Mouse (Mus musculus) left cerebral cortex, adult 2 months (tissue): ENCODE results near the gene Zdhhc14. TPM values are rescaled to one million over a fixed set of nuclear protein-coding genes. Genes with fewer than 3 reads are reported as not detected.
A peak's percentile ranks its signal among the peaks of the same experiment; 100 is the strongest.

Experiments used
- DNase-seq, 2 experiments: peaks; one replicate each; pipeline ENCODE4 v3.0.0; 2021 to 2022; ENCODE audit warnings: low spot score in 2 of 2, mixed read lengths in 1 of 2; ENCODE audit errors: extremely low spot score in 1 of 2
- H3K27ac ChIP-seq: fragments of 200-600 bp; 2 replicates; pipeline ENCODE4 v1.8.1; 2022
- H3K4me3 ChIP-seq: fragments of 200-600 bp; 2 replicates; pipeline ENCODE4 v1.8.1; 2022
- CTCF ChIP-seq: fragments of 200-600 bp; IDR thresholded peaks from 2 replicates; pipeline ENCODE4 v1.8.1; 2022; ENCODE audit warnings: antibody characterized with exemption, mild to moderate bottlenecking, moderate library complexity
- intact Hi-C: fragments of 180-260 bp; cut with DNase I; formaldehyde crosslinking; loops from one replicate; pipeline ENCODE4 v1.15.1; 2025
- long read RNA-seq, 2 experiments: library from polyadenylated mRNA; stranded (forward); transcript quantifications; one replicate each; pipeline ENCODE4 v2.0.0; 2021; ENCODE audit warnings: borderline mapping rate in 2 of 2
- total RNA-seq, 2 experiments: library from RNA; stranded (reverse); gene quantifications; 2 replicates each; pipeline ENCODE4 v1.2.3; 2021

The Zdhhc14 gene
- total RNA-seq = 10 to 100 TPM; 44.9 to 46.8 TPM
- long read RNA-seq, experiment 1, transcript Zdhhc14-201 (9 exons, 3,078 nt) = major isoform, 89 of 120 reads
- long read RNA-seq, experiment 1, partial matches to known transcripts = 5 of 120 reads
- long read RNA-seq, experiment 1, other reads (novel, unspliced or antisense) = 26 of 120 reads
- long read RNA-seq, experiment 2, transcript Zdhhc14-201 (9 exons, 3,078 nt) = major isoform, 62 of 95 reads
- long read RNA-seq, experiment 2, partial matches to known transcripts = 2 of 95 reads
- long read RNA-seq, experiment 2, other reads (novel, unspliced or antisense) = 31 of 95 reads

GRCm38 (mm10) chr17:5491801-5492745 lies at the start of gene Zdhhc14:
Zdhhc14 (plus strand) TSS chr17:5492557.
- H3K4me3 ChIP-seq = peak within 1 kb of the TSS; percentile 88
- peak within 1 kb of the TSS; percentile 96 for H3K27ac ChIP-seq
- intact Hi-C loops = loop anchor here (1.0 to 2.0 kb wide), 4 partner anchors 37 to 257 kb away; partner anchors contain the start of gene Tmem242
- no peak; the same call in 1 of the 2 replicates for TF ChIP-seq CTCF
- peak; percentile 93 to 94 for DNase-seq

- Histone ChIP-seq H3K27ac (no peak overlapping the region), H3K4me3 (no peak overlapping the region)
- no peak for DNase-seq
- no peak for TF ChIP-seq CTCF
- intact Hi-C loops = loop anchor here (5.0 kb wide), 2 partner anchors 89 to 289 kb away; no protein-coding TSS in a partner anchor
Measured at GRCm38 (mm10) chr17:5443260-5443659, 49.1 kb upstream of the Zdhhc14 start.

GRCm38 (mm10) chr17:5443751-5444150 lies 48.6 kb upstream of the Zdhhc14 start:
- Histone ChIP-seq H3K4me3 (no peak overlapping the region), H3K27ac (no peak overlapping the region)
- no peak for DNase-seq
- intact Hi-C loops = loop anchor here (5.0 kb wide), 2 partner anchors 89 to 289 kb away; no protein-coding TSS in a partner anchor
- TF ChIP-seq CTCF = no peak

GRCm38 (mm10) chr17:5453657-5454056 lies 38.7 kb upstream of the Zdhhc14 start:
- no peak for TF ChIP-seq CTCF
- intact Hi-C loops = no loop called here
- H3K4me3 ChIP-seq = no peak overlapping the region
- DNase-seq = no peak
- H3K27ac ChIP-seq = no peak overlapping the region

- H3K27ac ChIP-seq = no peak overlapping the region
- DNase-seq = no peak
- intact Hi-C loops = no loop called here
- no peak overlapping the region for H3K4me3 ChIP-seq
- TF ChIP-seq CTCF = no peak
Measured at GRCm38 (mm10) chr17:5463912-5464311, 28.4 kb upstream of the Zdhhc14 start.

- H3K4me3 ChIP-seq = no peak overlapping the region
- no peak for DNase-seq
- intact Hi-C loops = no loop called here
- TF ChIP-seq CTCF = no peak
- H3K27ac ChIP-seq = no peak overlapping the region
Measured at GRCm38 (mm10) chr17:5466736-5467135, 25.6 kb upstream of the Zdhhc14 start.

GRCm38 (mm10) chr17:5467177-5467576 lies 25.2 kb upstream of the Zdhhc14 start:
- no peak overlapping the region for H3K4me3 ChIP-seq
- no peak; the same call in none of the 2 replicates for TF ChIP-seq CTCF
- no peak for DNase-seq
- no peak overlapping the region for H3K27ac ChIP-seq
- intact Hi-C loops = no loop called here

- Histone ChIP-seq H3K27ac (no peak overlapping the region), H3K4me3 (no peak overlapping the region)
- intact Hi-C loops = no loop called here
- no peak for TF ChIP-seq CTCF
- DNase-seq = no peak
Measured at GRCm38 (mm10) chr17:5472268-5472667, 20.1 kb upstream of the Zdhhc14 start.

- DNase-seq = no peak
- intact Hi-C loops = no loop called here
- no peak overlapping the region for H3K27ac ChIP-seq
- H3K4me3 ChIP-seq = no peak overlapping the region
- TF ChIP-seq CTCF = no peak
Measured at GRCm38 (mm10) chr17:5475960-5476725, 16.2 kb upstream of the Zdhhc14 start.

- TF ChIP-seq CTCF = no peak
- no peak for DNase-seq
- intact Hi-C loops = no loop called here
- no peak overlapping the region for H3K4me3 ChIP-seq
- no peak overlapping the region for H3K27ac ChIP-seq
Measured at GRCm38 (mm10) chr17:5483456-5483855, 8.9 kb upstream of the Zdhhc14 start.

- DNase-seq = no peak
- H3K4me3 ChIP-seq = no peak overlapping the region
- intact Hi-C loops = no loop called here
- no peak overlapping the region for H3K27ac ChIP-seq
- no peak for TF ChIP-seq CTCF
Measured at GRCm38 (mm10) chr17:5484663-5485062, 7.7 kb upstream of the Zdhhc14 start.

GRCm38 (mm10) chr17:5488156-5488555 lies 4.2 kb upstream of the Zdhhc14 start:
- DNase-seq = no peak
- Histone ChIP-seq H3K27ac (no peak overlapping the region), H3K4me3 (no peak overlapping the region)
- no peak for TF ChIP-seq CTCF
- intact Hi-C loops = no loop called here
